Mouse (Mus musculus): ENCODE measurements around the gene Clnk. TPM values are rescaled to one million over a fixed set of nuclear protein-coding genes. Genes with fewer than 3 reads are reported as not detected.

The Clnk gene
- total and polyA plus RNA-seq, 3 experiments: not detected

DNA sequence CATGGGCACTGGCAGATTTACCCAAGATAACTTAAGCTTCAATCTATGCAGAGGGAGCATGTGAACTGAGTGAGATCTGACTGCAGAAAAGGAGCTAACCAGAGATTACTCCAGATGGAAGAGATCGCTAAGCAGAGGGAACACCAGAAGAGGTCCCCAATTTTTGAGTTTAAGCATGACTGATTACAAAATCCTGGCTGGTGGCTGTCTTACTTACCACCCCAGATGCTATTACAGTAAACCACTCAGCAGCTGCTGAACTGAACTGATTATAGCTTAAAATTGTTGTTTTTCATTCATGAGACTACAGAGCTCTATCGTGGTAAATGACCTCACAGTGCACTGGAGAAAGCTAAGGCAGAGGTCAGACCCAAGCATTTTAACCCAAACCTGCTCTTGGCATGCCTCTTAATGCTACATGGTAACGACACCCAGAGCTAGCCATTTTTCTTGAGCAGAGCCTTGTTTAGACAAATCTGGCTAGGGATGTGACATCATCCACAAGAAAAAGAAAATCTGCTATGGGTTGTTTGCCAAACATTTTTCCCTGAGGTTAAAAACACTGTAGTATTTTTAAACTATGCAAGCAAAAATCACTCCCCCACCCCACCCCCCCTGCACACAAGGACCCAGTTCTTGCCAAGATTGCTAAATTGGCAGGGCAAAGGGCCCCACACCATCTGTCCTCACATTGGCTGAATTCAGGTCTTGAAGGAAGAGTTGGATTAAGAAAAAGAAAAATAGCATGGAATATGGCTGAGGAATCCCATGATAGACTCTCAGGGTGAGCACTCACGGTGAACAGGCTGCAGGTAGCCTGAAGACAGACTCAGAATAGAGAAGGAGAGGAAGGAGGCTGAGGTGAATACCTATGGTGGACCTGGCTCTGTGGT is 5.4 kb upstream of the Clnk start:
- no peaks in the 10 kb centered on the region; the same call in 1 of the 2 replicates for H3K9me3 ChIP-seq (replicated peaks; ENCODE audit: insufficient read depth, low read length)
- TF ChIP-seq SMC3 (IDR thresholded peaks at IDR 0.05; ENCODE audit: low read depth, low read length) (no peak), TBP (IDR thresholded peaks at IDR 0.05; ENCODE audit: low read depth, low read length) (no peak), GABPA (IDR thresholded peaks at IDR 0.05; ENCODE audit: low read depth, low read length) (no peak), E2F4 (IDR thresholded peaks at IDR 0.05; ENCODE audit: borderline replicate concordance, low read depth, low read length) (no peak), NRF1 (IDR thresholded peaks at IDR 0.05; ENCODE audit: insufficient read depth, low read depth, low read length, poor library complexity, severe bottlenecking) (no peak), TCF12 (IDR thresholded peaks at IDR 0.05; ENCODE audit: low read depth, low read length) (no peak), HCFC1 (IDR thresholded peaks at IDR 0.05; ENCODE audit: low read depth, low read length) (no peak), CHD2 (IDR thresholded peaks at IDR 0.05; ENCODE audit: low read length) (no peak), ETS1 (IDR thresholded peaks at IDR 0.05; ENCODE audit: low read depth, low read length) (no peak), CHD1 (IDR thresholded peaks at IDR 0.05; ENCODE audit: low read depth, low read length) (no peak)
- H3K4me1 ChIP-seq (ENCODE audit: control insufficient read depth in 1 of 2, insufficient read depth in 2 of 2, low read length in 2 of 2): no peaks in the 10 kb centered on the region
- no peak overlapping the region for H3K27ac ChIP-seq (ENCODE audit: control insufficient read depth, low read depth, low read length)
- H3K9ac ChIP-seq (ENCODE audit: control insufficient read depth, low read depth, low read length, poor library complexity, severe bottlenecking): no peak overlapping the region
- no peaks in the 10 kb centered on the region for H3K27me3 ChIP-seq (ENCODE audit: control insufficient read depth in 1 of 2, insufficient read depth in 2 of 2, low read length in 2 of 2)
- no peaks in the 10 kb centered on the region for H3K79me2 ChIP-seq (ENCODE audit: control insufficient read depth, insufficient read depth, low read length, poor library complexity)
- H3K36me3 ChIP-seq (ENCODE audit: control insufficient read depth in 1 of 2, insufficient read depth in 2 of 2, low read length in 2 of 2): no peaks in the 10 kb centered on the region
- no peak overlapping the region for H3K4me3 ChIP-seq (ENCODE audit: control insufficient read depth in 1 of 2, insufficient read depth in 1 of 2, low read depth in 2 of 2, low read length in 2 of 2)
- no peak for DNase-seq (ENCODE audit: low read depth, low spot score)

DNA sequence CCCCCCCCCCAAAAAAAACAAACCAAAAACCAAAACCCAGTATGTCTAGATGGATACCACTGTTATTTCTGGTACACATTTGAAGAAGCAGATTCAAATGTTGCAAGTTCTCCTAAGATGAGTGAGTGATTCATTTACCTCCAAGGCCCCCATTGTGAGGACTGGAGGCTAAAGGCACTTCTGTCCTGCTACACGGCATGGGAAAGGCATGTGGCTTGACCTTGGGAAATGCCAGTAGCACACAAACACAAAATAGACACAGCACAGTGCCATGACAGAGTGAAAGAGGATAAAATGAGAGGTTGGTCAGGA is 4.8 kb upstream of the Clnk start:
- Histone ChIP-seq H3K27ac (ENCODE audit: control insufficient read depth, low read depth, low read length) (no peak overlapping the region), H3K27me3 (ENCODE audit: control insufficient read depth in 1 of 2, insufficient read depth in 2 of 2, low read length in 2 of 2) (no peaks in the 10 kb centered on the region), H3K9ac (ENCODE audit: control insufficient read depth, low read depth, low read length, poor library complexity, severe bottlenecking) (no peak overlapping the region), H3K9me3 (replicated peaks; ENCODE audit: insufficient read depth, low read length) (no peaks in the 10 kb centered on the region; the same call in 1 of the 2 replicates), H3K36me3 (ENCODE audit: control insufficient read depth in 1 of 2, insufficient read depth in 2 of 2, low read length in 2 of 2) (no peaks in the 10 kb centered on the region), H3K4me3 (ENCODE audit: control insufficient read depth in 1 of 2, insufficient read depth in 1 of 2, low read depth in 2 of 2, low read length in 2 of 2) (no peak overlapping the region), H3K4me1 (ENCODE audit: control insufficient read depth in 1 of 2, insufficient read depth in 2 of 2, low read length in 2 of 2) (no peaks in the 10 kb centered on the region), H3K79me2 (ENCODE audit: control insufficient read depth, insufficient read depth, low read length, poor library complexity) (no peaks in the 10 kb centered on the region)
- TF ChIP-seq CHD1 (IDR thresholded peaks at IDR 0.05; ENCODE audit: low read depth, low read length) (no peak), BHLHE40 (IDR thresholded peaks at IDR 0.05; ENCODE audit: borderline replicate concordance, low read depth, low read length) (no peak), MAZ (IDR thresholded peaks at IDR 0.05; ENCODE audit: low read depth, low read length) (no peak), USF2 (IDR thresholded peaks at IDR 0.05; ENCODE audit: borderline replicate concordance in 1 of 2, insufficient read depth in 1 of 2, low read depth in 1 of 2, low read length in 2 of 2) (no peak), POLR2AphosphoS5 (IDR thresholded peaks at IDR 0.05; ENCODE audit: borderline replicate concordance, low read depth, low read length) (no peak), ELF1 (IDR thresholded peaks at IDR 0.05; ENCODE audit: low read depth, low read length) (no peak), SIN3A (IDR thresholded peaks at IDR 0.05; ENCODE audit: low read length) (no peak), GATA1 (IDR thresholded peaks at IDR 0.05; ENCODE audit: low read depth, low read length) (no peak), ETS1 (IDR thresholded peaks at IDR 0.05; ENCODE audit: low read depth, low read length) (no peak), NRF1 (IDR thresholded peaks at IDR 0.05; ENCODE audit: insufficient read depth, low read depth, low read length, poor library complexity, severe bottlenecking) (no peak), ZNF384 (IDR thresholded peaks at IDR 0.05; ENCODE audit: low read depth, low read length) (no peak), EP300 (IDR thresholded peaks at IDR 0.05; ENCODE audit: low read depth in 1 of 2, low read length in 2 of 2) (no peak), TAL1 (IDR thresholded peaks at IDR 0.05; ENCODE audit: low read length) (no peak), CTCF (IDR thresholded peaks at IDR 0.05 in 2 of 3, conservative IDR thresholded peaks at IDR 0.05 in 1 of 3; ENCODE audit: control insufficient read depth in 1 of 3, insufficient read depth in 1 of 3, low read depth in 2 of 3, low read length in 3 of 3, poor library complexity in 1 of 3, severe bottlenecking in 1 of 3) (no peak), GABPA (IDR thresholded peaks at IDR 0.05; ENCODE audit: low read depth, low read length) (no peak)
- no peak for DNase-seq (ENCODE audit: low read depth, low spot score)

Data from MEL (cell line).